Mouse (Mus musculus) megakaryocyte, embryonic 14.5 days (primary cell): ENCODE results near the gene Mri1. TPM values are rescaled to one million over a fixed set of nuclear protein-coding genes. Genes with fewer than 3 reads are reported as not detected.

Experiments used
- H3K27me3 ChIP-seq: replicated peaks from 2 replicates; pipeline ENCODE3; 2012; ENCODE audit warnings: inconsistent platforms
- H3K36me3 ChIP-seq: replicated peaks from 2 replicates; pipeline ENCODE3; 2012; ENCODE audit warnings: low read length, inconsistent platforms, mixed read lengths
- H3K4me1 ChIP-seq: 2 replicates; pipeline ENCODE4 v1.6.1; 2012; ENCODE audit warnings: inconsistent platforms
- H3K4me3 ChIP-seq: replicated peaks from 2 replicates; pipeline ENCODE3; 2012; ENCODE audit warnings: moderate library complexity, mild to moderate bottlenecking, inconsistent platforms
- H3K9me3 ChIP-seq: 2 replicates; pipeline ENCODE4 v1.6.1; 2012; ENCODE audit warnings: inconsistent platforms
- FLI1 ChIP-seq: IDR thresholded peaks from 2 replicates; pipeline ENCODE4 v1.6.1; 2012; ENCODE audit warnings: low read length, inconsistent platforms, mixed read lengths
- GATA1 ChIP-seq: IDR thresholded peaks from 3 replicates; pipeline ENCODE4 v1.6.1; 2012; ENCODE audit warnings: mixed read lengths, low read length, inconsistent platforms, borderline replicate concordance
- polyA plus RNA-seq: library from polyadenylated mRNA; stranded (reverse); fragments of >175 nt; gene quantifications from 2 replicates; pipeline ENCODE4 v1.2.3, GENCODE M21; 2012; ENCODE audit warnings: low replicate concordance; ENCODE audit not compliant: insufficient read depth

The Mri1 gene
- polyA plus RNA-seq, 1 experiment = 106 TPM

DNA sequence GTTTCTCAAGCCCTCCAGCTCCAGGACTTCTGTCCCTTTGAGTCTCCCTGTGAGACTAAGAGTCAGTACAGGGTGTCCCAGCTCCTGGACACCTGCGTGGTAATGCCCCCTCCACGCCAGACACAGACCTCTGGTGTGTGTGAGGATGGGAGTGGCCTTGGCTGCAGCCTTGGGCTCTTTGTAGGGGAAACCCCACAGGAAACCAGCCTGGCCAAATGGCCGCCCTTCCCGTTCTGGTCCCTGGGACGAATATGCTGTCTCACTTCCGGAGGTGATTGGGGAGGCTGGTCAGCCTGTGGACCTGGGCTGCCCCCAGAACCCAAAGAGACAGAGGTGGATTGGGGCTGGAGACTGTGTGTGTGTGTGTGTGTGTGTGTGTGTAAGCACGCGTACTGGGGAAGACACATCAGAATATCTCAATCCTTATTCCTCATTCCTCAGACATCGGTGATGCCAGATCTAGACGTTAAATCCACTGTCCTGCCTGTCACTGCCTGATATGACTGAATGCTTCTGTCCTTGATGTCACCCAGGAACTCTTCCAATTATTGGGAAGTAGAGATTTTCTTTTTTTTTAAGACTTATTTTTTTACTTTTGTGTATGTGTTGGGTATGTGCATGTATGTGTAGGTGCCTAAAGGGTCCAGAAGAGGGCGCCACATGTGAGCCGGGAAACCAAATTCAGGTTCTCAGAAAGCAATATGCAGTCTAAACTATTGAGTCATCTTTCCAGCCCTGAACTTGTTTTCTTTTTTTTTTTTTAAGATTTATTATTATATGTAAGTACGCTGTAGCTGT is 53.0 kb downstream of the Mri1 start:
- Histone ChIP-seq H3K4me1 (peaks cover 91% of the 10 kb centered on the region), H3K9me3 (no peaks in the 10 kb centered on the region), H3K27me3 (no peaks in the 10 kb centered on the region), H3K36me3 (peaks cover 62% of the 10 kb centered on the region), H3K4me3 (peak overlapping the region; percentile 99)
- TF ChIP-seq GATA1 (no peak), FLI1 (peak; percentile 96)

DNA sequence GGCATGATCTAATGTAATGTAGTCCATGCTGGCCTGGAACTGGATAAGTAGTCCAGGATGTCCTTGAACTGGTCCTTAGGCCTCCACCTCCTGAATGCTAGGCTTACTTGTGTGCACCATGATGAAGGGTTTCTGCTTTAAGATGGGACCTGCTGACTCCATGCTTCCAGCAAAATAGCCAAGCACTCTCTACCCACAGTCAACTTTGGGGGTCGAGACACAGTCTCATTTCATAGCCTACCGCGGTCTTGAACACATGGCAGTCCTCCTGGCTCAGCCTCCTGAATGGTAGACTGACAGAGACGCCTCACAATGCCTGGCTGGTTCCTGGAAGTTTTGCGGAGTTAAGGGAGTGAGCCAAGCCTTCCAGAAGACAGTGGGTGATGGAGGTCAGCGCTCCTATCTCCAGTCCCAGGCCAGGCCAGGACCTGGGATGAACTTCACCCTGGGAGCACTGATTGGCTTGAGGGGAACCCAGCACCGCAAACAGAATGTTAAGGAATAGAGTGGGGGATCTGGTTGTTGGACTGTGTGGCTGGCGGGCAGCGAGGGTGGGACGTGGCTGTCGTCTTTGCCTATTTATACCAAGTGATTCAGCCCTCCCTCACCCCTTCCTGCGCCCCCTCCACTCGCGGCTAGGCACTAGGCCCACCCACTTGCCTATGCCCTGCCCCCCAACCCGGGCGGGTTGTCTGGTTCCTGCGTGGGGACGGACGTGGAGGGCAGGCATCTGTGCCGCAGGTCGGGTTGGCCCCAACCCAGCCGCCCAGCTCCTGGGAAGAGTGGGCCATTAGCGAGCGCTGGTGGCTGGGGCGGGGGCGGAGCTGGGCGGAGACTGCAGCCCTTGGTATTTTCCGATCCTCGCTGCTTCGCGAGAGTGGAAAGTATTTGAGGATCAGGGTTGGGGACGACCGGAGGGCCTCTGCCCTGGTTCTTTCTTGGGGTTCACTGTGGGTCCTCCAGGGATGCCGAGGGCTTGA is 53.9 kb downstream of the Mri1 start:
- no peak for TF ChIP-seq GATA1
- Histone ChIP-seq H3K4me3 (peak overlapping the region; percentile 99), H3K27me3 (no peaks in the 10 kb centered on the region), H3K9me3 (no peaks in the 10 kb centered on the region), H3K4me1 (peaks cover 91% of the 10 kb centered on the region), H3K36me3 (peaks cover 53% of the 10 kb centered on the region)

DNA sequence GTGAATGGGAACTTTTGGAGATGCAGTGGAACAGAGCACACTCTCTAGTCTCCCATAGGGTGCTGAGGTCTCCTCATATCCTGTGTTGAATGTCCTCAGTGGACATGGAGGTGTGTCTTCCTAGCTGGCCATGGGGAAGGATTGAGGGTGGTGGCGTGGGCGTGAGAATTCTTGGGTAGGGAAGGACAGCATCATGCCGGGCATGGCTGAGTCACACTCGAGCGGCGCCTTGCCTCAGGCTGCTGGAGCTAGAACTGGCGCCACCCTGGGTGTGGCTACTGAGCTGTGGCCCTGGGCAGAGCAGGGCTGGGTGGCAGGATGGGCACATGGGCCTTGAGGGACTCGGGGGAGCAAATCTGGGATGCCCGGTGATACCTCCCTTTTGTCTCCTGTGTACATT is 54.7 kb downstream of the Mri1 start:
- Histone ChIP-seq H3K4me3 (peak overlapping the region; percentile 99), H3K36me3 (peaks cover 45% of the 10 kb centered on the region), H3K27me3 (no peaks in the 10 kb centered on the region), H3K4me1 (peaks cover 91% of the 10 kb centered on the region), H3K9me3 (no peaks in the 10 kb centered on the region)
- no peak for TF ChIP-seq GATA1
- no peak for TF ChIP-seq FLI1

DNA sequence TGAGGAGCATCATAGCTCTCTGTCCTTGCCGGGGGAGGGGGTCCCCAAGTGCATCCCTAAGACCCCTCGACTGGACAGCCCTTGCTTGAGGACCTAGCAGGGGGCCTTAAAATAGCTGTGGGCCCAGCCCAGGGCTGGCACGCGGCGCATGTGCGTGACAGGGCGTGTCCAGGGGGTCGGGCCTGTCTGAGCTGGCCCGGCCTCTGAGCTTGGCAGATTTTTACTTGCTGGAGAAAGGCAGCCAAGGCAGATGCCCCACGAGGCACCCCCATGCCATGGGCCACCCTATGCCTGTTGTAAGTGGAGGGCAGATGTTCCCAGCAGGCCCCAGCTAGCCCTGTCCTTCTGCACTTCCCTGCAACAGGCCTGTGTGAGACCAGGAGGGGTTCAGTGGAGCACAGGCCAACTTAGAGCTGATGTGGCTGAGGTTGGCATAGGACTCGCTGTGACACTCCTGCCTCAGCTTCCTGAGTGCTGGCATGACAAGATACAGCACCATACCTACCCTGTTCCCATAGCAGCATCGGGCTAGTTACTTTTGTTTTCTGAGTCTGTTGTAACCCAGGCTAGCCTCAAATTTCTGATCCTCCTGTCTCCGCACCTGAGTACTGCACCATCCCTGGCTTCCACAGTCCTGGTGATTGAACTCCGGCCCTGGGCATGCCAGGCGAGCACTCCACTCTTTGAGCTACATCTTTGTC is 55.4 kb downstream of the Mri1 start:
- peak overlapping the region; percentile 99 for H3K4me3 ChIP-seq
- H3K36me3 ChIP-seq = peaks cover 37% of the 10 kb centered on the region
- no peaks in the 10 kb centered on the region for H3K27me3 ChIP-seq
- peaks cover 88% of the 10 kb centered on the region for H3K4me1 ChIP-seq
- no peaks in the 10 kb centered on the region for H3K9me3 ChIP-seq
- TF ChIP-seq GATA1 (no peak), FLI1 (no peak)

DNA sequence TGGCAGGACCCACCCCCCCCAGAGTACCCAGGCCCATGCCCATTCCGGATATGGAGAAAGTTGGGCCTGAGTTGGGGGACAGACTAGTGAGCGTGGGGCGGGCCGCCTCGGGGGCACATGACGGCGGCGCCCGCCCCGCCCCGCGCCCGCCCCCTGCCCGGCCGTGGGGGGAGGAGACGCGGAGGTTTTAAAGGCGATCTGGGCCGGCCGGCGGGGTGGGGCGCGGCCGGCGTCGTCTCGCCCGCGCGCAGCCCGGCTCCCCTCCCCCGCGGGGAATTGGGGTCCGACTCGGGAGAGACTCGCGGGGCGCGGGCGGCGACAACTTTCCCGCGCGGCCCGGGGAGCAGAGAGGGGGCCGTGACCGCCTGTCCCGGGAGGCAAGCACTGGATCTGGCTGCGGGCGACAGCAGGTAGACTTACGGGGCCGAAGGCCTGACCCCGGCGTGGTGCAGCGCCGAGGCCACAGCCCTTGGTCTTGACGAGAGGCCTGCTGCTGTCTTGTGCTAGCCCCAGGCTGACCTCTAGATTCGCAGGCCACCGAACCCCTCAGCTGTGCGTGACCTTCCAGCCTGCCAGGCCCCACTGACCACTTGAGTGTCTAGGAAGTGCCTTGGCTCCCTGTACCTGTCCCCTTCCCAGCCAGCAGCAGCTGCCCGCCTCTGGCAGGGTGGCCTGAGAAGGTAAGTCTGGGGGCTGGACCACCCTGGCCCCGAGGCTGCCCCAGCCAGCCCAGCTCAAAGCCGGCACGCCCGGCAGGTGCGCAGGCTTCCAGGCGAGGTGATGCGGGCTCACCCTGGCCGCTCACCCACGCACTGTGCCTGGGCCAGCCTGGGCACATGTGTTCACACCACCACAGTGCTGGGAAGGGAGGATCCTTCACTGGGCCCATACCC is 56.2 kb downstream of the Mri1 start:
- Histone ChIP-seq H3K27me3 (no peaks in the 10 kb centered on the region), H3K4me1 (peaks cover 82% of the 10 kb centered on the region), H3K36me3 (peaks cover 32% of the 10 kb centered on the region), H3K9me3 (no peaks in the 10 kb centered on the region), H3K4me3 (peak overlapping the region; percentile 99)
- TF ChIP-seq GATA1 (no peak), FLI1 (no peak)

DNA sequence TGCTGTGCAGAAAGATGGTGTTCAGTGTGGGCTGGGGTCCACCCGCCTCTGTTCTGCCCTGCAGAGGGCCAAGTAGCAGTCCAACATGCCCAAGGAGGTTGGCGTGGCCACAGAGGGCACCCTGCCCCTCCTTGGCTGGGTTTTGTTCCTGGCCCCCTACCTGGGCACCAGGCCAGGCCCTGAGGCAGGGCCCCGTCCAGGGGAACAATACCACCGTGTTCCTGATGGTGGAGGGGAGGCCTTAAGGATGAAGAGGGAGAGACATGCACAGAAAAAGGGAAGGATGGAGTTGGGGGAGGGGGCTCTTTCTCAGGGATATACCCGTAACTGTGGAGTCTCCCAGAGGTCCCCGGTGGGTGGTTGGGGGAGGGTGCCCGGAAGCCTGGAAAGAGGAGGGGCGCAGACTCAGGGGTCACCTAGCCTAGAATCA is 57.0 kb downstream of the Mri1 start:
- peak overlapping the region; percentile 99 for H3K4me3 ChIP-seq
- H3K36me3 ChIP-seq = peaks cover 24% of the 10 kb centered on the region
- TF ChIP-seq FLI1 (no peak), GATA1 (no peak)
- peaks cover 74% of the 10 kb centered on the region for H3K4me1 ChIP-seq
- H3K9me3 ChIP-seq = no peaks in the 10 kb centered on the region
- H3K27me3 ChIP-seq = no peaks in the 10 kb centered on the region

Other genes with a start within 250 kb of the Mri1 start
- not detected in 2 replicates for gene 2210011C24Rik, start 245.2 kb downstream of the Mri1 start, polyA plus RNA-seq
- not detected in 2 replicates for gene Palm3, start 235.9 kb downstream of the Mri1 start, polyA plus RNA-seq
- 7.7 and 7.9 TPM in 2 replicates for gene Il27ra, start 214.7 kb downstream of the Mri1 start, polyA plus RNA-seq
- gene Rln3, start 212.3 kb downstream of the Mri1 start, polyA plus RNA-seq = 0.31 TPM in 1 of 2 replicates, not detected in the other
- not detected in 2 replicates for gene Gm10643, start 192.2 kb downstream of the Mri1 start, polyA plus RNA-seq
- gene Rfx1, start 190.5 kb downstream of the Mri1 start, polyA plus RNA-seq = 35.9 and 36.0 TPM in 2 replicates
- 28.7 and 79.3 TPM in 2 replicates for gene Dcaf15, start 152.6 kb downstream of the Mri1 start, polyA plus RNA-seq
- 0.75 TPM in 1 of 2 replicates, not detected in the other for gene Podnl1, start 131.3 kb downstream of the Mri1 start, polyA plus RNA-seq
- gene Cc2d1a, start 109.4 kb downstream of the Mri1 start, polyA plus RNA-seq = 28.0 and 32.7 TPM in 2 replicates
- 0.72 TPM in 1 of 2 replicates, not detected in the other for gene 4930432K21Rik, start 109.3 kb downstream of the Mri1 start, polyA plus RNA-seq
- 0.87 TPM in 1 of 2 replicates, not detected in the other for gene Nanos3, start 72.1 kb downstream of the Mri1 start, polyA plus RNA-seq
- 14.1 and 16.0 TPM in 2 replicates for gene Zswim4, start 20.3 kb downstream of the Mri1 start, polyA plus RNA-seq
- gene D8Ertd738e, start 7.6 kb downstream of the Mri1 start, polyA plus RNA-seq = 80.4 and 326 TPM in 2 replicates
- 4.8 and 20.9 TPM in 2 replicates for gene Ccdc130, start 13.1 kb upstream of the Mri1 start, polyA plus RNA-seq
- gene Cacna1a, start 131.1 kb upstream of the Mri1 start, polyA plus RNA-seq = 21.6 and 48.9 TPM in 2 replicates